Mouse (Mus musculus) kidney, adult 2 months (tissue): ENCODE measurements around the gene Gimap8.

Source experiments
- CTCF ChIP-seq: fragments of 200-500 bp; conservative IDR thresholded peaks from 2 replicates; pipeline ENCODE4 v1.5.1; 2011; ENCODE audit warnings: low read depth, mild to moderate bottlenecking, control low read depth, low read length, moderate library complexity, mixed read lengths; ENCODE audit not compliant: insufficient read depth, insufficient read length
- POLR2A ChIP-seq: fragments of 200-500 bp; IDR thresholded peaks from one replicate; pipeline ENCODE4 v1.6.1; 2011; ENCODE audit warnings: low read depth, low read length, control low read depth

DNA sequence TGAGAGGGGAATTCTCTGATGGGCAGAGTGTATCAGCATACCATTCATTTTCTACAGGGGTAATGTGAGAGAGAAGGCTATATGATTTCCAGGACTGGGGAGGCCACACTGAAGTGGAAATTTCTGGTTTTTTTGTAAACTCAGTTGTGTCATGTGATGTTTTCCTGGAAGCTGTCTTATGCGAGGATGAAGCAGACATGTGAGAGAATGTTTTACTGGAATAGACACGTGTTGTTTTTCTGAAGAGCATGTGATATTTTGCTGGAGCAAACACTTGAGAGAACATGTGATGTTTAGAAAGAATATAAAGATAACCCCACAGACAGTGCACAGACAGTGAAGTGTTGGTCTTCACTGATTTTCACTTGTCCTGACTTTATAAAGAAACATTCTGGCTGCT, 8.5 kb upstream of the Gimap8 start:
- TF ChIP-seq POLR2A (no peak), CTCF (no peak)
